Mouse (Mus musculus) intestine, embryonic 14.5 days (tissue): Measurements from ENCODE around the gene Fgfr2. TPM values are rescaled to one million over a fixed set of nuclear protein-coding genes. Genes with fewer than 3 reads are reported as not detected.

Experiments
- ATAC-seq: fragments of 200-750 bp; cut with Nextera tagmentation; replicated peaks from 2 replicates; pipeline ENCODE4 v1.8.0; 2017; ENCODE audit warnings: low read depth, moderate number of reproducible peaks, moderate TSS enrichment, moderate library complexity; ENCODE audit not compliant: low FRiP score, low TSS enrichment
- DNase-seq: peaks from one replicate; pipeline ENCODE4 v3.0.0-alpha.2; 2018; ENCODE audit warnings: low spot score
- H3K27ac ChIP-seq: fragments of 300-500 bp; sonication (generic); 2 replicates; pipeline ENCODE4 v1.5.1; 2014; ENCODE audit warnings: low read depth, mild to moderate bottlenecking, control low read depth
- H3K27me3 ChIP-seq: fragments of 300-500 bp; sonication (generic); replicated peaks from 2 replicates; pipeline ENCODE4 v1.6.1; 2014; ENCODE audit warnings: low read length, control low read depth; ENCODE audit not compliant: control insufficient read depth, insufficient read depth
- H3K36me3 ChIP-seq: fragments of 300-500 bp; sonication (generic); 2 replicates; pipeline ENCODE4 v1.6.1; 2014; ENCODE audit warnings: low read length, control low read depth; ENCODE audit not compliant: control insufficient read depth, insufficient read depth
- H3K4me1 ChIP-seq: fragments of 300-500 bp; sonication (generic); replicated peaks from 2 replicates; pipeline ENCODE4 v1.6.1; 2014; ENCODE audit warnings: low read length, control low read depth, mixed read lengths; ENCODE audit not compliant: control insufficient read depth, insufficient read depth
- H3K4me2 ChIP-seq: fragments of 300-500 bp; sonication (generic); 2 replicates; pipeline ENCODE4 v1.6.1; 2014; ENCODE audit warnings: low read length
- H3K4me3 ChIP-seq: fragments of 300-500 bp; sonication (generic); 2 replicates; pipeline ENCODE4 v1.5.1; 2014; ENCODE audit warnings: low read depth, low read length, control low read depth, mixed read lengths
- H3K9ac ChIP-seq: fragments of 300-500 bp; sonication (generic); 2 replicates; pipeline ENCODE4 v1.6.1; 2014; ENCODE audit warnings: mild to moderate bottlenecking, low read length
- H3K9me3 ChIP-seq: fragments of 300-500 bp; sonication (generic); 2 replicates; pipeline ENCODE4 v1.6.1; 2016; ENCODE audit warnings: low read length, control low read depth; ENCODE audit not compliant: control insufficient read depth
- WGBS: fragments of 180-500 bp; shearing (Covaris S2); extraction: QIAGEN DNeasy Blood & Tissue Kit; methylation state at CpG from one replicate; pipeline ENCODE4 v1.1.7; 2014; 5-methylcytosine and 5-hydroxymethylcytosine counted together
- polyA plus RNA-seq: library from polyadenylated mRNA; unstranded; fragments of >200 nt; fragmentation: Nextera tagmentation; extraction: Ambion mirVana; gene quantifications from 2 replicates; pipeline ENCODE4 v1.2.1, GENCODE M21; 2014

The Fgfr2 gene
- polyA plus RNA-seq, 1 experiment from 2014 or later = 105 TPM

GRCm38 (mm10) chr7:132551351-132552126 lies 571.6 kb downstream of the Fgfr2 start:
- Histone ChIP-seq H3K36me3 (peaks cover 3% of the 10 kb centered on the region), H3K27ac (peak overlapping the region; percentile 55; the same call in 1 of the 2 replicates), H3K9ac (peak overlapping the region; percentile 48), H3K9me3 (no peaks in the 10 kb centered on the region), H3K27me3 (no peaks in the 10 kb centered on the region), H3K4me1 (no peaks in the 10 kb centered on the region), H3K4me2 (peak overlapping the region; percentile 82), H3K4me3 (peak overlapping the region; percentile 48)
- WGBS = 1% methylated on average over 27 of the region's 27 CpGs
- ATAC-seq = peak; percentile 92
- peak; percentile 98 for DNase-seq

DNA sequence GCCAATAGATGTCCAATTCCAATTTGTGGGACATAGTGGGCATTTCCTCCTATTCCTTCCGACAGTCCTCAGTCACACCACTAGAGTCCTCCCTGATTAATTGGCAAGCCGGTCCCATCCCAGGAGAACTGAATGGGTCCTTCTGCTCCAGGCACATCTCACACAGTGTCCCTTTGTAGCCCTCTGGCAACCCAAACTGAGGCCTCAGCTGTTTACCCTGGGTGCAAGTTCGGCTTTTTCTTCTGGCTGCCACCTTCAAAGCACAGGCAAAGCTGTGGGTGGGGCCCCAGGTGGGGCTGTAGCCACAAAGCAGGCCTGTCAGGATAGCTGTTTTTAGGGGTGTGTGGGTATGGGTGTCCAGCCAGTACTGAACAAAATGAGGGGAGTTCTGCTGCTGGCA lies 576.0 kb downstream of the Fgfr2 start:
- Histone ChIP-seq H3K27me3 (no peaks in the 10 kb centered on the region), H3K27ac (no peak overlapping the region), H3K36me3 (no peaks in the 10 kb centered on the region), H3K4me2 (no peak overlapping the region), H3K9me3 (no peaks in the 10 kb centered on the region), H3K4me3 (no peak overlapping the region), H3K9ac (no peak overlapping the region), H3K4me1 (0 out of 2 replicates have a peak, but pooled peaks cover under 1% of the 10 kb centered on the region)
- no peak for ATAC-seq
- WGBS = 76% methylated on average over 3 of the region's 3 CpGs
- no peak for DNase-seq

- DNase-seq (peak; percentile 48), ATAC-seq (no peak)
- Histone ChIP-seq H3K27me3 (no peaks in the 10 kb centered on the region), H3K9me3 (no peaks in the 10 kb centered on the region), H3K4me1 (0 out of 2 replicates have a peak, but pooled peaks cover 2% of the 10 kb centered on the region), H3K36me3 (no peaks in the 10 kb centered on the region), H3K9ac (no peak overlapping the region), H3K4me2 (no peak overlapping the region), H3K27ac (no peak overlapping the region), H3K4me3 (no peak overlapping the region)
- 49% methylated on average over 4 of the region's 4 CpGs for WGBS
These were observed 580.7 kb downstream of the Fgfr2 start for GRCm38 (mm10) chr7:132542427-132542826.

DNA sequence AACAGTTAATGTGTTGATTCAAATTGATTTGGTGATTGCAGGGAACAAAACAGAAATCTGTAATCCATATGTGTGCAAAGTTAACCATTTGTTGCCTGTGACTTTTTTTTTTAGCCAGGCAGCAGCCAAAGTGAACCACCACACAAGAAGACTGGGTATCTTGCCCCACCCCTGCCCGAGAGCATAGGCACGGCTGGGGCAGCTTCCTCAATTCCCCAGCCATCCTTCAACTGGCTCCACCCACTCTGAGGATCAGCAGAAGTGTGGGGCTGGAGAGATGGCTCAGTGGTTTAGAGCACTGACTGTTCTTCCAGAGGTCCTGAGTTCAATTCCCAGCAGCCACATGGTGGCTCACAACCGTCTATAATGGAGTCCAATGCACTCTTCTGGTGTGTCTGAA lies 581.6 kb downstream of the Fgfr2 start:
- Histone ChIP-seq H3K27ac (no peak overlapping the region), H3K4me3 (no peak overlapping the region), H3K4me1 (0 out of 2 replicates have a peak, but pooled peaks cover 2% of the 10 kb centered on the region), H3K4me2 (no peak overlapping the region), H3K9ac (no peak overlapping the region), H3K27me3 (no peaks in the 10 kb centered on the region), H3K36me3 (no peaks in the 10 kb centered on the region), H3K9me3 (no peaks in the 10 kb centered on the region)
- DNase-seq (no peak), ATAC-seq (no peak)
- 65% methylated on average over 3 of the region's 3 CpGs for WGBS

- Histone ChIP-seq H3K4me2 (no peak overlapping the region), H3K9me3 (no peaks in the 10 kb centered on the region), H3K27ac (no peak overlapping the region), H3K4me1 (0 out of 2 replicates have a peak, but pooled peaks cover 2% of the 10 kb centered on the region), H3K9ac (no peak overlapping the region), H3K27me3 (no peaks in the 10 kb centered on the region), H3K36me3 (no peaks in the 10 kb centered on the region), H3K4me3 (no peak overlapping the region)
- DNase-seq (no peak), ATAC-seq (no peak)
- 83% methylated on average over 4 of the region's 4 CpGs for WGBS
These were observed 582.6 kb downstream of the Fgfr2 start for GRCm38 (mm10) chr7:132540597-132540996.

DNA sequence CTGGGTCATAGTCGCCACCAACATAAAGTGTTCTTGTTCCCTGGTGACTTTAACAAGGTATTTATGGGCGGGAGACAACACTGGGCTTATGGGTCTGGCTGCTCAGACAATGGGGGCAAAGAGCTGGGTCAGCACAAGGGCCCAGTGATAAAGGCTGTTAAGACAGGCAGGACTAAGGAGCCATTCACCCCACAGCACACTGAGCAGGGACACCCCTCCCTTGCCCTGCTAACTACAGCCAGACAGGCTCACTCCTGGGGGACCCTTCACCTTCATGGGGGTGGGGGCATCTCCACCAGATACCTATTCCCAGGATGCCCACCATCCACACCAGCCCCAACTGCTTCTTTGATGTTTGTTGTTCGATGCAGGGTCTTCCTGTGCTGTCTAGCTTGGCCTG lies 593.9 kb downstream of the Fgfr2 start:
- Histone ChIP-seq H3K36me3 (no peaks in the 10 kb centered on the region), H3K27me3 (no peaks in the 10 kb centered on the region), H3K9ac (no peak overlapping the region), H3K27ac (no peak overlapping the region), H3K9me3 (no peaks in the 10 kb centered on the region), H3K4me1 (no peaks in the 10 kb centered on the region), H3K4me2 (no peak overlapping the region), H3K4me3 (no peak overlapping the region)
- 63% methylated on average over 3 of the region's 3 CpGs for WGBS
- ATAC-seq = no peak
- DNase-seq = no peak

GRCm38 (mm10) chr7:132513419-132513982 lies 609.6 kb downstream of the Fgfr2 start:
- WGBS = 57% methylated on average over 7 of the region's 7 CpGs
- ATAC-seq = 0 out of 2 replicates have a peak, but pooled peaks have one; percentile 47
- no peak overlapping the region for H3K4me2 ChIP-seq
- H3K27me3 ChIP-seq = no peaks in the 10 kb centered on the region
- no peak for DNase-seq
- no peaks in the 10 kb centered on the region for H3K9me3 ChIP-seq
- H3K9ac ChIP-seq = no peak overlapping the region
- H3K4me1 ChIP-seq = peaks cover 6% of the 10 kb centered on the region
- no peaks in the 10 kb centered on the region for H3K36me3 ChIP-seq
- H3K4me3 ChIP-seq = no peak overlapping the region
- no peak overlapping the region for H3K27ac ChIP-seq

- H3K9ac ChIP-seq = no peak overlapping the region
- DNase-seq (no peak), ATAC-seq (no peak)
- WGBS = 64% methylated on average over 2 of the region's 2 CpGs
- H3K36me3 ChIP-seq = no peaks in the 10 kb centered on the region
- H3K27me3 ChIP-seq = no peaks in the 10 kb centered on the region
- H3K4me3 ChIP-seq = no peak overlapping the region
- no peak overlapping the region for H3K4me2 ChIP-seq
- H3K9me3 ChIP-seq = no peaks in the 10 kb centered on the region
- no peak overlapping the region for H3K27ac ChIP-seq
- peaks cover 5% of the 10 kb centered on the region for H3K4me1 ChIP-seq
These were observed 614.0 kb downstream of the Fgfr2 start for GRCm38 (mm10) chr7:132509110-132509509.
